Mouse (Mus musculus): ENCODE measurements around the gene Rps12. TPM values are rescaled to one million over a fixed set of nuclear protein-coding genes. Genes with fewer than 3 reads are reported as not detected.
"Not testable (repeated sequence)": the region's sequence is repeated elsewhere in the genome, so short reads cannot be mapped to it uniquely, and the experiment has no call there.

Rps12 gene
- polyA plus RNA-seq (2012; rRNA removed), result 1,188 and 1,497 TPM in 2 replicates

DNA sequence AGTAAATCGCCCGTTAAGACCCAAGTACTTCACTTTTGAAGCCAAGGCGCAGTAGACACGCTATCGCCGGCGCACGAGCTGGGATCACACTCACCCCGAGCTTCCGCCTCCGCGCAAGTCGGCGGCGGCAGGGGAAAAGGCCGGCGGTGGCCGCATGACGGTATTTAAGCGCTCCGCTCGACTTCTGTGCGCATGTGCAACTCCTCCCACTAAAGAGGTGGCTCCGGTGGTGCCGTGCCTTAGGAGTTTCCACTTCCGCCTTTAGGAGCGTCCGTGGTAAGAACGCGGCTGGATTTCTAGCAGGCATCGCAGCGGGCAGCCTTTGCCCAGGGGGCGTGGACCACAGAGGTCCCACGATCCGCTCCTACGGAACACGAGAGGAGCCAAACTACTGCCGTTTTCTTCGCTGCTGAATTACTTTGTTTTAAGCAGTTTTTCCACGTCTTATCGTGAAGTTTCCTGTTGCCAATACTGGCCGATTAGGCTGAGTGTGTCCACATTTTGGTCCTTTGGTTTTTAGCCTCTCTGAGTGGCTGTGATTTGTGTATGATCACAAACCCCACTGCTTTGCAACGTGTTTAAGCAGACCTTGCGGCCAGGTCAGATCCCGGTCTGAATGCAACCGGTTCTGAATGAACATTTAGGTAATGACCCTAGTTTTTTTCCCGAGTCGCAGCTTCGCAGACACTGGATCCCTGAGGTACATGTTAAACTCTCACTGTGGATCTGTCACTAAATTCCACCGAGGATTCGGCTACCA is at the start of gene Rps12:
Gene Rps12, minus strand, starts transcription at position 214 of the 760 bp plus-strand sequence.
- peak; percentile 84 for DNase-seq (ENCODE audit: low read depth)

- DNase-seq (ENCODE audit: low read depth), result no peak
These were observed 49.2 kb upstream of the Rps12 start for GRCm38 (mm10) chr10:23836003-23836964.

DNA sequence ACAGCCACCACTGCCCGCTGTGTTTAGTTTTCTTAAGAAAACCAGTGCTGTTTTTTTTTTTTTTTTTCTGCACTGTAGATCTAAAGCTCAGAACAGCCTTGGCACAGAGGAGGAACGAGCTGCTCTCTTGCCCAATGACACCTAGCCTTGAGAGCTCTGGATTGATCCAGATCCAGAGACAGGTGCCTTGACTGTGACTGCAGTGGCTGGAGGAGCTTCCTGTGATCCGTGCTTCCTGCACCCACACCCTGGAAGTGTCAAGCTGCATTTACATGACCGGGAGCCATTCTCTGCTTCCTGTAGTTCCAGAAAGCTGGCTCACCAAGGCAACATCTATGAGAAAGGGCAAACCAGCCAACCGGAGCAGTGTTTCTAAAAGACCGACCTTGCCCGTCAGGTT is 39.4 kb upstream of the Rps12 start:
- DNase-seq (ENCODE audit: low read depth), result peak; percentile 30

DNA sequence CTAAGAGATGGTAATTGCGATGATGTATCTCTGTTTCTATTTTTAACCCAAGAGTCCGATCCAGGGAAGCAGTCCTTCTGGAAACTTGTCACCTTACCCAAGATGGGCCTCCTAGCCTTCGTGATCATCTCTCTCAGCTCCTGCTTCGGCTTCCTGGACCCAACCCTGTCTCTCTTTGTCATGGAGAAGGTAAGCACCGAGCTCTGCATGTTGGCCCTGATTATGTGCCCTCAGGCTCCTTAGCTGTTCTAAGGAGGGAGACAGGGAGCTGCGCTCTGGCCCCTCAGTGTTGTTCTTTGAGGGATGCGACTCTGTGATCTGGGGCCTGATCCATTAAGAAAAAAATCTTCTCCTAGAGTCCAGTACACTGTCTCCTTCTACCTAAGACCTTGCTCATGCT is 29.2 kb upstream of the Rps12 start:
- no peak for DNase-seq (ENCODE audit: low read depth)

- DNase-seq (ENCODE audit: low read depth), result no peak
These were observed 28.1 kb upstream of the Rps12 start for GRCm38 (mm10) chr10:23815168-23815567.

DNA sequence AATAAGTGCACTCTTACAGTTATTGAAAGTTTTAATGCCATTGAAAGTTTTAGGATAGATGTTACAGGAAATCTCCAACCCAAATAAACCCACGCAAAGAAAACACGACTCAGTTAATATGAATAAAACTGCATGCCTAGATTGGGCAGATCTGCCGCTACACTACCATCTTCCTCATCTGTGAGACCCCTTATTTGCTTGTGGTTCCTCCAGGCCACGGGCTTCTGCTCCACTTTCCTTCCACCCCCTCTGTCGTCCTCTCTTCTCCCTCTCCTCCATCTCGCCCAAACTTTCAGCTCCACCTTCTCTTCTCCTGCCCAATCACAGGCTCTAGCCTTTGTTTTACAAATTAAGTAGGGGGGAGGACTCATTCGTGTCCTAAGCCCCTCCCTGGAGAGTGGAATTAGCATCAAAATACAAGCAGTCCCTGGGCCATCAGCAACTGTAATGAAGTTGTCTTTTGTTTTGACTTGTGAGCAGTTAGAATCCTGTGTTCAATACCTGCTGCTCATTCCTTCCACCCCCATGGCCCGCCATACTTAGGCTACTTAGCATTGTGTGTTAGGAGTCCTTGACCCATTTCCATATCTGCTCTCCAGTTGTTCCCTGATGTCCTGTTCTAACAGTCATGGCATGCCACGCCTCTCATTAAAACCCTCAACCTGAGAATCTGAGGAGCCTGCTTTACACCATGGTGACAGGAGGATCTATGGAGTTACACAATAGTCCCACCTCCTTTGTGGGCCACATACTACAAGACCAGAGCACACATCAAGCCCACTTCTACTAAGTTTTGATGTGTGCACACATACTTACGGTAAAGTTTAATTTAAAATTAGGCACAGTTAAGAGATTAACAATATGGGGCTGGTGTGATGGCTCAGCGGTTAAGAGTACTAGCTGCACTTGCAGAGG is 26.0 kb upstream of the Rps12 start:
- DNase-seq (ENCODE audit: low read depth), result no peak

DNA sequence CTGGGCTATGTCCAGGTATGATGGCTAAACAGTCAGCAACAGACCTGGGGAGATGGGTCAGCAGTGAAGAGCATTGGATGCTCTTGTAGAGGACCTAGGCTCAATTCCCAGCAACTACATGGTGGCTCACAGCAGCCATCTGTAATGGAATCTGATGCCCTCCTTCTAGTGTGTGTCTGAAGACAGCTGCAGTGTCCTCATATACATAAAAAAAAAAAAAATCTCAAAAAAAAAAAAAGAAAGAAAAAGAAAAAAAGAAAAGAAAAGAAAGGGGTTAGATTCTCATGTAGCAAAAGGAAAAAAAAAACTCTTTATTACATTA is 25.3 kb upstream of the Rps12 start:
- no peak for DNase-seq (ENCODE audit: low read depth)

- DNase-seq (ENCODE audit: low read depth), result no peak
These were observed 24.8 kb upstream of the Rps12 start for GRCm38 (mm10) chr10:23811635-23812437.

GRCm38 (mm10) chr10:23806201-23806600 is 19.1 kb upstream of the Rps12 start:
- no peak for DNase-seq (ENCODE audit: low read depth)

- no peak for DNase-seq (ENCODE audit: low read depth)
These were observed 17.6 kb upstream of the Rps12 start for GRCm38 (mm10) chr10:23804665-23805064.

DNA sequence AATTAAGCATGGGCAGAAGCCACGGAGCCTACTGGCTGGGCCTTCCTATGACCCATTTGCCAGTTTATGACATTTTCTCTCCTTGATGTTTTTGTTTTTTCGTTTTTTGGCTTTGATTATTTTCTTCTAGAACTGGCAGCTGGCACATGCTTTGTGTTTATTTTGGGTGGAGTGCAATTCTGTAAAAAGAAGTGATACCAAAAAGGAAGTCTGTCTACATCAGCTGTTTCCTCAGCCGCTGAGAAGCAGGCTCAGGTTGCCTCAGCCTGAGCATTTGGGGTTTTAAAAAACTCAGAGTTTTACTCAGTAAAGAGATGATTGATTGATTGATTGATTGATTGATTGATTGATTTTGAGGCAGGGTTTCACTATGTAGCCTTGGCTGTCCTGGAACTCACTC is 15.8 kb upstream of the Rps12 start:
- DNase-seq (ENCODE audit: low read depth), result no peak

- DNase-seq (ENCODE audit: low read depth), result no peak
These were observed 12.9 kb upstream of the Rps12 start for GRCm38 (mm10) chr10:23799933-23800332.

DNA sequence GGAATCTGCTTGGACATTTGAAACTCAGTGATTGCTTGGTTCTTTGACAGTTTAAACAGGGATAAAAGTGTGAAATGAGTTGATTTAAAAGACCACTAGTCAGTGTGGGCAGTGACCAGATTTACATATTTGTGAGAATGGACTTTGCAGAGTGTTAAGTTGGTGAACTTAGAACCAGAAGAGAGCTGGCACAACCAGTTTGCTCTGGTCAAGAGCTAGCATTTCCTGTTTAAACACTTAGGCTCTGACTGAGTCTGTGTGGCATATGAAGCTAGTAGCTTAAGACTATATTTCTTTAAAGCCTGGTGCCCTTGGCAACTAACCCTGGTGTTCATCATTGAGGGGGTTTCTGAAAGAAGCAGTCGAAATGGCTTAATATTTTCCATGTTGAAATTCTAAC is 11.1 kb upstream of the Rps12 start:
- no peak for DNase-seq (ENCODE audit: low read depth)

- no peak for DNase-seq (ENCODE audit: low read depth)
These were observed 10.5 kb upstream of the Rps12 start for GRCm38 (mm10) chr10:23797606-23798005.

- no peak for DNase-seq (ENCODE audit: low read depth)
These were observed 9.8 kb upstream of the Rps12 start, which contains the start of gene Slc18b1 for GRCm38 (mm10) chr10:23796551-23797503. TSS of gene Slc18b1 (plus strand) at chr10:23796986.

DNA sequence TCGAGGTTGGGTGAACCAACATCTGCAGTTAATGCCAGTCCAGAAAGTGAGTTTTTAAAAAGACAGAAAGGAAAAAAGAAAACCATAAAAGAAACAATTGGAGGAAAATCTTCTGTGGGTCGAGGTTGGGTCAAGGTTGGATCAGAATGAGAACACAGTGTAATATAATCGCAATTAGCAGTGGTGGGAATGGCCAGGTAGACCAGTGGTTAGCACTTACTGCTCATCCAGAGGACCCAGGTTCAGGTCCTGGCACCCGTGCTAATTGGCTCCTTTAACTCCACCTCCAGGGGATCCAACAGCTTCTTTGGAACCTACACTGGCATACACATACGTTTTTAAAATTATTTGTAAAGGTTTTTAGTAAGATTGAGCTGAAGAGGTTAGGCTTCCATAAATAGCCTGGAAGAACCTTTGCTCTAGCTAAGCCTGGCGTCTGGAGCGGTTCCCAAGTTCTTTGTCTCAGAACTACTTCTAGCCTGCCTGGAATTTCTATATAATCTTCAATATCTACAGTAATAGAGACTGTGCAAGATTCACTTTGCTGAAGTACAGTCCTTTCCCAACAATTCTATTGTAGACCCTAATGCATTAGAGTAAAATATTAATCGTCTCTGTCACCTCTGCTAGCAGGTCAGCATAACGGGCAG is 8.9 kb upstream of the Rps12 start:
- no peak for DNase-seq (ENCODE audit: low read depth)

DNA sequence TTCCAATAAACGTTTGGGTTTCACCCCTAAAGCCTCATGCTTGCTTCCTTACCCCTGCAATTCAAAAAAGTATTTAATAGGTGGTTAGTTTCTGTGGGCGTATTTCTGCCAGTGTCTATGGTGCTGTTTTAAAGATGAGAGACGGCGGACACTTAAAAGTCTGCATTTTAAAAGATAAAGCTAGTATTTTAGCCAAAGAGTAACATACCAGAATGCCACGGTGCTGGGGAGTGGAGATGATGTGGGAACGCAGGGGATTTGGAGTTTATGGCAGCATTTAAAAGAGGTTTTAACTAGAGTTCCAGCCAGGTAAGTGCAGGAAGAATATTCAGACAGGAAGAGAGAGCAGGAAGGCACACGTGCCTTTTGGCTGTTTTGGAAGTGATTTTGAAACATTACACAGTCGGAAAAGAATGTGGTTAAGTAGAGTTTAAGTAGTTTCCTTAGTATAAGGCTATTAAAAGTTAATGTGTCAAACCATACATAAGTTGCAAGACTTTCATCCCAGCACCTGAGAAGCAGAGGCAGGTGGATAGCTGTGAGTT is 1.1 kb upstream of the Rps12 start:
- DNase-seq (ENCODE audit: low read depth), result no peak

DNA sequence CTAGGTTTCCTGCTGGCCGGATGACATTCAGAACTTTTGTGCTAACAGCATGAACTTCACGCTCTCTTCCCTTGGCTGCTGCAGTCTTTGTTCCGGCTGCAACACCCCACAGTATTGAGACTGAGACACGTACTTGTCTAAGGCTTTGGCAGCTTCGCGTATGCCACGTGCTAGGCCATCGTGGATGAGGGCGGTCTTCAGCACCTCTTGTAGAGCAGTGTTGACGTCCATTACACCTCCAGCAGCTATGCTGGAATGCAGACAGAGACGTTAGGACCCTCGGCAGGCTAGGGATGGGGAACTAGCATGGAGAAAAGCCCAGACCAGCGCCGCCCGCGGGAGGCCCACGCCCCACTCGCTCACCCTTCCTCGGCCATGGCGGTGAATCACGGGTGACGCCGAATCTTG is 440 bp downstream of the Rps12 start:
- not testable (repeated sequence) for DNase-seq (ENCODE audit: low read depth)

DNA sequence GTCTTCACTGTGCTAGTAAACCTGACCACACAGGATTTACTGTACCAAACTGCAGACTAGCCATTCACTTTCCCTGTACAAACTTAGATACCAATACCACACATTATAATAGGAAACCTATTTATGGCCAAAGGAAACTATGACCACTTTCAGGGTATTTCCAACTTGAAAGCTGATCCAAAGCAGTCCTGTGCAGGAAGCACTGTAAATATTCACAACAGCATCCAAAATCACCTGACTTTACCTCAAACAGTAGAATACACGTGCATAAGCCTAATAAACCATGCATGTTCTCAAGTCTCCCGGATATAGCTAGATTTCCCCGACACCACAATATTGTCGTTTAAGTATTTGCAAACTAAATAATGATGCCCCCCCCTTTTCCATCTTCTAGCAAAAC is 1.0 kb downstream of the Rps12 start:
- no peak for DNase-seq (ENCODE audit: low read depth)
